Mouse (Mus musculus): ENCODE results near the gene Card14. TPM values are rescaled to one million over a fixed set of nuclear protein-coding genes. Genes with fewer than 3 reads are reported as not detected.
"Not testable (repeated sequence)": the region's sequence is repeated elsewhere in the genome, so short reads cannot be mapped to it uniquely, and the experiment has no call there.

Gene Card14
- polyA plus RNA-seq, 1 experiment from 2014 or later: 0.33 TPM

GRCm38 (mm10) chr11:119363534-119364145 is 56.1 kb downstream of the Card14 start:
- peaks cover 8% of the 10 kb centered on the region for H3K4me1 ChIP-seq
- peak overlapping the region; percentile 52 for H3K4me2 ChIP-seq
- H3K27me3 ChIP-seq (replicated peaks): no peaks in the 10 kb centered on the region
- peak overlapping the region; percentile 25 for H3K4me3 ChIP-seq (replicated peaks)
- no peaks in the 10 kb centered on the region for H3K9me3 ChIP-seq (replicated peaks)
- WGBS: 28% methylated on average over 11 of the region's 11 CpGs
- no peaks in the 10 kb centered on the region for H3K36me3 ChIP-seq
- no peak overlapping the region for H3K27ac ChIP-seq (replicated peaks)
- ATAC-seq (ENCODE audit: low FRiP score): peak; percentile 91
- no peak overlapping the region for H3K9ac ChIP-seq (replicated peaks)

DNA sequence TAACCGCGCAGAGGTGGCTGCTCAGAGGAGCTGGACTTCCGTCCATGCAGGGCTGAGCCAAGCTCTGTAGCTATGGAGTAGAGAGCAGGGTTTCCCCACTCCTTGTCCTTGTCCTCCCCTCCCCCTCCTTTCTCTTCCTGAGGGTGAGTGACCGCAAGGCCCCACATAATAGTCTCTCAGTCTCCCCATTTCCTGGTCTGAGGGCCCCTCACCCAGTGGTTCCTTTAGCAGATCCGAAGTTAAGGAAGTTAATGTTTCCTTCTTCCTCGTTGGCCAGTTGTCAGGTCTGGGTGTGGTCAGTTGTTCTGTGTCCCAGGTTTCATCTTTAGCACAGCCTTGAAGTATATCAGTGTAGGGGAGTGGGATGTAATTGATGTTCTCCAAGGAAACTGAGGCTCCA is 67.9 kb downstream of the Card14 start:
- Histone ChIP-seq H3K36me3 (0 out of 2 replicates have a peak, but pooled peaks cover 5% of the 10 kb centered on the region), H3K4me1 (no peaks in the 10 kb centered on the region), H3K9me3 (replicated peaks) (no peaks in the 10 kb centered on the region), H3K4me3 (replicated peaks) (no peak overlapping the region), H3K4me2 (no peak overlapping the region), H3K27ac (replicated peaks) (no peak overlapping the region), H3K27me3 (replicated peaks) (no peaks in the 10 kb centered on the region), H3K9ac (replicated peaks) (no peak overlapping the region)
- WGBS: 80% methylated on average over 6 of the region's 6 CpGs
- ATAC-seq (ENCODE audit: low FRiP score): no peak

DNA sequence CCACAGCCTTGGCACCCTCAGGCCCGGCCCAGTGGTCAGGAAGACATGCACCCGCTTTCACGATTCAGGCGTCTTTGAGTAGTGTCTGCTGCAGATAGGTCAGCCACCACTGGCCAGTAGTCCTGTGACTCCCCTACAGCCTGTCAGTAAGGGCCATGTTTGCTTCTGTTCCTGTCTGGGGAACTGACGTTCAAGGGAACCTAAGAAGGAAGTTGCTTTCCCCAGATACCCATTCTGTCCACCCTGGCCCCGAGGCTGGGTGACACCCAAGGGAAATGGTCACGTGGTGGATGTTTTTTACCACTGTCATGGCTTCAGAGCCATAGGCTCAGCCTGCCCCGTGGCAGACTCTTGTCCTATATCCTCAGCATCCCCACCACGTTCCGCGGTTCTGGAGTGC is 69.8 kb downstream of the Card14 start:
- no peak overlapping the region for H3K9ac ChIP-seq (replicated peaks)
- H3K36me3 ChIP-seq: 0 out of 2 replicates have a peak, but pooled peaks cover 5% of the 10 kb centered on the region
- no peaks in the 10 kb centered on the region for H3K27me3 ChIP-seq (replicated peaks)
- no peak overlapping the region for H3K4me3 ChIP-seq (replicated peaks)
- no peaks in the 10 kb centered on the region for H3K4me1 ChIP-seq
- ATAC-seq (ENCODE audit: low FRiP score): no peak
- WGBS: 93% methylated on average over 11 of the region's 11 CpGs
- H3K9me3 ChIP-seq (replicated peaks): no peaks in the 10 kb centered on the region
- H3K4me2 ChIP-seq: no peak overlapping the region
- H3K27ac ChIP-seq (replicated peaks): no peak overlapping the region

DNA sequence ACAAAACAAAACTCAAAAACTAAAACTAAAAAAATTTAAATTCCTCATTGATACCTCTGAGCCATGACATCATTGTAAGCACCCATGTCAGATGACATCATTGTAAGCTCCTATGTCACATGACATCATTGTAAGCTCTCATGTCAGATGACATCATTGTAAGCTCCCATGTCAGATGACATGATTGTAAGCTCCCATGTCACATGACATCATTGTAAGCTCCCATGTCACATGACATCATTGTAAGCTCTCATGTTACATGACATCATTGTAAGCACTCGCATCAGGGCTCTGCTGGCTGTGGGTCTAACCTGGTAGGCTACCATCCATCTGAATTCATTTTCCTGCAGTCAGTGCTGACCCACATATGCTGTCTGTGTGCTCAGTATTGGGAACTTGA is 71.0 kb downstream of the Card14 start:
- 96% methylated on average over 1 of the region's 1 CpGs for WGBS
- H3K4me1 ChIP-seq: no peaks in the 10 kb centered on the region
- H3K9me3 ChIP-seq (replicated peaks): no peaks in the 10 kb centered on the region
- no peak overlapping the region for H3K4me2 ChIP-seq
- H3K9ac ChIP-seq (replicated peaks): no peak overlapping the region
- no peaks in the 10 kb centered on the region for H3K27me3 ChIP-seq (replicated peaks)
- ATAC-seq (ENCODE audit: low FRiP score): no peak
- H3K36me3 ChIP-seq: 0 out of 2 replicates have a peak, but pooled peaks cover 5% of the 10 kb centered on the region
- H3K27ac ChIP-seq (replicated peaks): no peak overlapping the region
- no peak overlapping the region for H3K4me3 ChIP-seq (replicated peaks)

DNA sequence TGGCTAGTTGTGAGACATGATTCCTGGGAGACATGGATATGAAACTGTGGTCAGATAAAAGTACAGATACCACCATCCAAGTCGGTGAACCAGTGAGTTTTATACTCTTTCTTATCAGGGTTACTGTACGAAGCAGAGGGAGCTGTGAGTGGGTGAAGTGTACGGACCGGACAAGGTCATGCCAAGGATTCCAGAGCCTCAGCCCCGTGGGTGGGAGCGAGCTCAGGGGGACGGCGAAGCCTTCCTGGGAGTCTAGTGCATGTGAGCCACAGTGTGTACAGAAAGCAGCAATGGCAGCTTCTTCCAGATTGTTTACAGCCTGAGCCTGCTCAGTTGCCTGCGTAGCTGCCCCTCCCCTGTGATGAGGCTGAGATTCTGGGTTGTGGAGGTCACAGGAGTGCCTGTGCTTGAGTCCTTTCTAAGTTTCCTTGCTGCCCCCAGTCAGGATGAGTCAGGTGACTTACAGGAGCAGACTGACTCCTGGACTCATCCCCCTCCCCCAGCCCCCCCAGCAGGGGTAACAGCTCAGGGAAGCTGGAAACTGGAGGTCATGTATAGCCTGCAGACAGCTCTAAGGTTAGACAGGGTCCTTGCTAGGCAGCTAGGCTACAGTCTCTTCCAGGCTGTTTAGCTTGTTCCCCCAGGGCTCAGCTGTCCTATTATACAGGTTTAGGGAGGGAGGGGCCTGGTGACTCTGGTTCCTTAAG is 74.2 kb downstream of the Card14 start:
- no peak for ATAC-seq (ENCODE audit: low FRiP score)
- H3K36me3 ChIP-seq: 0 out of 2 replicates have a peak, but pooled peaks cover 5% of the 10 kb centered on the region
- no peaks in the 10 kb centered on the region for H3K27me3 ChIP-seq (replicated peaks)
- H3K4me1 ChIP-seq: no peaks in the 10 kb centered on the region
- no peak overlapping the region for H3K9ac ChIP-seq (replicated peaks)
- no peak overlapping the region for H3K27ac ChIP-seq (replicated peaks)
- WGBS: 92% methylated on average over 9 of the region's 9 CpGs
- H3K4me2 ChIP-seq: no peak overlapping the region
- H3K9me3 ChIP-seq (replicated peaks): no peaks in the 10 kb centered on the region
- no peak overlapping the region for H3K4me3 ChIP-seq (replicated peaks)

DNA sequence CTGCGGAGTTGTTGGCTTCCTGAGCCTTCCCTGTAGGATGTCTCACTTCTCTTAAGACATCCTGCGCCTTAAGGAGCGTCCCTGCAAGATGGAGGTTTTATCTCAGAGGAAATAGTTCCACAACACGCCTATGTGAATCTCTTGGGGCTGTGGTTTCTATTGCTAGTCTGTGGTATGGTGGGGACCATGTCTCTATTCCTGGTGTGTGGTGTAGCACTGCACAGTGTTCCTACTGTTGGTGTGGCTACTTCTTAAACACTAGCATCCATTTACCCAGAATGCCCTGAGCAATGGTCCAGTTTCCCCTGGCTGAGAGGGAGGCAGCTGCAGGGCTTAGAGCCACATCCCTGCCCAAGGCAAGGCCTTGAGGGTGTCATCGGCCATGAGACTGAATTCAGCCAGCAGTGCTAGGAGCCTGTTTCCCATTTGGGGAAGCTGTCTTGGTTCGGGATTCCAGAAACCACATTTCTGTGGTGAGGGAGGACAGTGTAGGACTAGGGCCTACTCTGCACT is 74.8 kb downstream of the Card14 start:
- H3K27ac ChIP-seq (replicated peaks): no peak overlapping the region
- ATAC-seq (ENCODE audit: low FRiP score): no peak
- no peaks in the 10 kb centered on the region for H3K9me3 ChIP-seq (replicated peaks)
- H3K27me3 ChIP-seq (replicated peaks): no peaks in the 10 kb centered on the region
- H3K36me3 ChIP-seq: 0 out of 2 replicates have a peak, but pooled peaks cover 3% of the 10 kb centered on the region
- H3K9ac ChIP-seq (replicated peaks): no peak overlapping the region
- no peaks in the 10 kb centered on the region for H3K4me1 ChIP-seq
- 78% methylated on average over 6 of the region's 6 CpGs for WGBS
- no peak overlapping the region for H3K4me3 ChIP-seq (replicated peaks)
- H3K4me2 ChIP-seq: no peak overlapping the region

DNA sequence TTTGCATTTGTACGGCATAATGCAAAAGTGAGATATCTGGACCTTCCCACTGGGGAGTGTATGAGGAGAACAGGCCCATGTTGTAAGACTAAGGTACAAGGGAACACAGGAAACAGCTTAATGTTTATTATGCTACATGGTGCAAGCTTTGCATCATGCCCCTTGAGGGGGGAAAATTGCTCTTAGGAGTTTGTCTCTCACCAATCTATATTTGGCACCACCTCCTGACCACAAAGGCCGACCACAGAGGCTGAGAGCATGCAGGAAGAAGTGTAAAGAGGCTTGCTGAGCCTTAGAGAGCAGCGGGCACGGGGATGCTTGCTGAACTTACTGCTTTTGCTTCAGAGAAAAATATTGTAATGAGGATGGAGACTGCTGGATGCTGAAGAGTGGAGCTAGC is 77.3 kb downstream of the Card14 start:
- H3K9ac ChIP-seq (replicated peaks): no peak overlapping the region
- H3K4me2 ChIP-seq: no peak overlapping the region
- ATAC-seq (ENCODE audit: low FRiP score): no peak
- H3K4me3 ChIP-seq (replicated peaks): no peak overlapping the region
- no peaks in the 10 kb centered on the region for H3K36me3 ChIP-seq
- H3K9me3 ChIP-seq (replicated peaks): no peaks in the 10 kb centered on the region
- no peak overlapping the region for H3K27ac ChIP-seq (replicated peaks)
- 82% methylated on average over 4 of the region's 4 CpGs for WGBS
- H3K4me1 ChIP-seq: peaks cover 4% of the 10 kb centered on the region
- peaks cover 20% of the 10 kb centered on the region for H3K27me3 ChIP-seq (replicated peaks)

DNA sequence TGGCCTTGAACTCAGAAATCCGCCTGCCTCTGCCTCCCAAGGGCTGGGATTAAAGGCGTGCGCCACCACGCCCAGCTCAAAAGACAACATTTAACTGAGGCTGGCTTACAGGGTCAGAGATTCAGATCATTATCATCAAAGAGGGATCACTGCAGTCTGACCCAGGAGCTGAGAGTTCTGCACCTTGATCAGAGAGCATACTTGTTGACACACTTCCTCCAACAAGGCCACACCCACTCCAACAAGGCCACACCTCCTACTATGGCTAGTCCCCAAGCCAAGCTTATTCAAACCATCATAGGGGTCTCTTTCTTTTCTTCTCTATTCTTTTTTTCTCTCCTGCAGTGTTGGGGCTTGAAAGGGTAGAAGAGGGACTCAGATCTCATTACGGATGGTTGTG is 78.7 kb downstream of the Card14 start:
- Histone ChIP-seq H3K4me2 (no peak overlapping the region), H3K4me1 (peaks cover 15% of the 10 kb centered on the region), H3K27me3 (replicated peaks) (peaks cover 34% of the 10 kb centered on the region), H3K9ac (replicated peaks) (no peak overlapping the region), H3K27ac (replicated peaks) (no peak overlapping the region), H3K9me3 (replicated peaks) (no peaks in the 10 kb centered on the region), H3K4me3 (replicated peaks) (no peak overlapping the region), H3K36me3 (no peaks in the 10 kb centered on the region)
- 95% methylated on average over 5 of the region's 5 CpGs for WGBS
- ATAC-seq (ENCODE audit: low FRiP score): no peak

- not testable (repeated sequence) for H3K4me2 ChIP-seq; H3K36me3 ChIP-seq; H3K9me3 ChIP-seq (replicated peaks); H3K9ac ChIP-seq (replicated peaks); ATAC-seq (ENCODE audit: low FRiP score); H3K4me3 ChIP-seq (replicated peaks); H3K27ac ChIP-seq (replicated peaks)
- Histone ChIP-seq H3K27me3 (replicated peaks) (peaks cover 43% of the 10 kb centered on the region), H3K4me1 (peaks cover 18% of the 10 kb centered on the region)
- WGBS: 29% methylated on average over 3 of the region's 3 CpGs
Measured at GRCm38 (mm10) chr11:119387273-119387672, 79.7 kb downstream of the Card14 start.

- H3K4me3 ChIP-seq (replicated peaks): peak overlapping the region; percentile 56
- H3K9me3 ChIP-seq (replicated peaks): no peaks in the 10 kb centered on the region
- peak overlapping the region; percentile 64 for H3K27ac ChIP-seq (replicated peaks)
- H3K9ac ChIP-seq (replicated peaks): peak overlapping the region; percentile 60
- H3K27me3 ChIP-seq (replicated peaks): peaks cover 67% of the 10 kb centered on the region
- H3K4me1 ChIP-seq: peaks cover 27% of the 10 kb centered on the region
- peak overlapping the region; percentile 98 for H3K4me2 ChIP-seq
- H3K36me3 ChIP-seq: no peaks in the 10 kb centered on the region
- under 1% methylated on average over 35 of the region's 35 CpGs for WGBS
- ATAC-seq (ENCODE audit: low FRiP score): peak; percentile 50
Measured at GRCm38 (mm10) chr11:119389851-119390270, 82.3 kb downstream of the Card14 start.

DNA sequence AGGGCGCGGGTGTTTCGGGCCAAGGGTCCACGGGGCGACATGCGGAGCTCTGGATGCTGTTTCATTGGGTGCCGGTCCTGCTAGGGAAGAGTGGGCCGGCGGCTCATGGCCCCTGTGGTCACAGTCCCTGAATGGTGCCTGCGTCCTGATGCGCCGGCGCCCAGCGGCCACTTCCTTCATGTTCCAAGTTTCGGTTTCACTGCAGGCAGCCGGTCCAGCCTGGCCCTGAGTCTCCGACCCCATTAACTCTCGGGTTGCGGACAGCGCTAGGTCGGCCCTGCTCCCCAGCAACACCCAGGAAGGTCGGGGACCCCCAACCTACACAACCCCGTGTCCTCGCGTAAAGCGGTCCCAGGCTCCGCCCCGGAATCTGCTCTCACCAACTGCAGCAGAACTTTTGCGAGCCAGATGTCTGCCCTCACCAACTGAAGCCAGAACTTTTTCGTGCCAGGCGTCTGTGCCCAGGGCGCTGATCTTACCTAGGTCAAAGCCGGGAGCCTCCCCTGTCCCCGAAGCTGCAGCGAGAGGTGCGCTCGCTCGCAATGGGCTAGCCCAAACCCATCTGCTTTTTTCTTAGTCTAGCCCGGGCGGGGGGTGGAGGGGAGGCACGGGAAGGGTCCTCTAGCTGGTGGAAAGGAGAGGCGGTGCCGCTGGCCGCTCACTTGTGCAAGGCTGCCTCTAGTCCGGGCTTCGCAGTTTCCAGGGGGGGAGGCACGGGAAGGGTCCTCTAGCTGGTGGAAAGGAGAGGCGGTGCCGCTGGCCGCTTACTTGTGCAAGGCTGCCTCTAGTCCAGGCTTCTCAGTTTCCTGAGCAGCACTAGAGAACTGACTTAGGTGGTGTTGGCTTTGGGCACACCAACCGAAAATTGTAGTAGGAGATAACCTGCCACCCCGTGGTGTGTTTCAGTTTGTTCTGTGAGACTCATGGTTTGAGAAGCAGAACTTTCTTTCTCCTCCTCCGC is 83.0 kb downstream of the Card14 start:
- no peaks in the 10 kb centered on the region for H3K9me3 ChIP-seq (replicated peaks)
- 2% methylated on average over 53 of the region's 53 CpGs for WGBS
- peak overlapping the region; percentile 60 for H3K9ac ChIP-seq (replicated peaks)
- ATAC-seq (ENCODE audit: low FRiP score): peak; percentile 50; the same call in 1 of the 2 replicates
- H3K27me3 ChIP-seq (replicated peaks): peaks cover 74% of the 10 kb centered on the region
- peak overlapping the region; percentile 98 for H3K4me2 ChIP-seq
- peak overlapping the region; percentile 64 for H3K27ac ChIP-seq (replicated peaks)
- H3K36me3 ChIP-seq: no peaks in the 10 kb centered on the region
- H3K4me1 ChIP-seq: peaks cover 27% of the 10 kb centered on the region
- peak overlapping the region; percentile 56 for H3K4me3 ChIP-seq (replicated peaks)
